In genomic region chr3:33090001-33090400, GRCm38 (mm10) we compare ENCODE assay signal across 11 mouse cellular contexts. TPM values are rescaled to one million over a fixed set of nuclear protein-coding genes. Genes with fewer than 3 reads are reported as not detected.
DNase-seq lines count a peak whose midpoint lies in the region; ATAC-seq lines count a peak whose summit lies in the region.
"Had no signal": no experiment of that assay in that cellular context is flagged by ENCODE, and none has a peak within 500 bp of the region (broad histone marks: within the 10 kb centered on the region; RNA-seq: fewer than 3 reads in every experiment).

No protein-coding gene starts in this region.

- H3K4me1 ChIP-seq in heart, embryonic 12.5 days (replicated peaks): no peaks in the 10 kb centered on the region
- H3K4me1 ChIP-seq in forebrain, embryonic 16.5 days (replicated peaks; ENCODE audit: control insufficient read depth, insufficient read depth, low read length): peaks cover 7% of the 10 kb centered on the region
- peaks cover 11% of the 10 kb centered on the region for H3K4me1 ChIP-seq in midbrain, embryonic 15.5 days

- H3K9me3 ChIP-seq in heart, embryonic 12.5 days (replicated peaks): no peaks in the 10 kb centered on the region
- no peaks in the 10 kb centered on the region for H3K9me3 ChIP-seq in forebrain, embryonic 16.5 days (ENCODE audit: control insufficient read depth, low read length)
- no peaks in the 10 kb centered on the region for H3K9me3 ChIP-seq in midbrain, embryonic 15.5 days

- H3K4me3 ChIP-seq in heart, embryonic 12.5 days: no peak overlapping the region
- H3K4me3 ChIP-seq in forebrain, embryonic 16.5 days (replicated peaks; ENCODE audit: low read length): peak overlapping the region; percentile 34
- H3K4me3 ChIP-seq in midbrain, embryonic 15.5 days: peak overlapping the region; percentile 12

- no peak for DNase-seq in heart, postnatal 25 days (ENCODE audit: low spot score)
- peak; percentile 39 for DNase-seq in ZHBTc4 (ENCODE audit: low read depth, low spot score)
- no peak for DNase-seq in testis, postnatal 14 days (ENCODE audit: low spot score)
- no peak for DNase-seq in urinary bladder, adult 2 months (ENCODE audit: low spot score)
- no peak for DNase-seq in thymus, postnatal 0 days (ENCODE audit: low spot score)
- DNase-seq: adrenal gland, adult 2 months had no signal

- no peak overlapping the region for H3K9ac ChIP-seq in heart, embryonic 12.5 days
- 0 out of 2 replicates have a peak overlapping the region, but pooled peaks have one; percentile 32 for H3K9ac ChIP-seq in forebrain, embryonic 16.5 days (replicated peaks; ENCODE audit: low read depth, low read length)
- no peak overlapping the region for H3K9ac ChIP-seq in midbrain, embryonic 15.5 days

- intact Hi-C loops in heart, postnatal 25 days (cut with DNase I): no loop called here

- peak overlapping the region; percentile 41 for H3K4me2 ChIP-seq in heart, embryonic 12.5 days
- peak overlapping the region; percentile 57 for H3K4me2 ChIP-seq in forebrain, embryonic 16.5 days (ENCODE audit: low read length)
- peak overlapping the region; percentile 44 for H3K4me2 ChIP-seq in midbrain, embryonic 15.5 days

- ATAC-seq in heart, embryonic 12.5 days (ENCODE audit: insufficient number of reproducible peaks, low FRiP score): no peak
- peak; percentile 92 for ATAC-seq in forebrain, embryonic 16.5 days
- peak; percentile 76 for ATAC-seq in midbrain, embryonic 15.5 days (replicated peaks)

- no peaks in the 10 kb centered on the region for H3K36me3 ChIP-seq in heart, embryonic 12.5 days
- no peaks in the 10 kb centered on the region for H3K36me3 ChIP-seq in forebrain, embryonic 16.5 days (ENCODE audit: control insufficient read depth, insufficient read depth)
- H3K36me3 ChIP-seq in midbrain, embryonic 15.5 days (replicated peaks): no peaks in the 10 kb centered on the region

- WGBS in heart, embryonic 12.5 days: 39% methylated on average over 9 of the region's 9 CpGs
- WGBS in forebrain, embryonic 16.5 days: 2% methylated on average over 9 of the region's 9 CpGs
- 12% methylated on average over 9 of the region's 9 CpGs for WGBS in midbrain, embryonic 15.5 days

- H3K27me3 ChIP-seq in heart, embryonic 12.5 days (replicated peaks): no peaks in the 10 kb centered on the region
- no peaks in the 10 kb centered on the region for H3K27me3 ChIP-seq in forebrain, embryonic 16.5 days (replicated peaks; ENCODE audit: control insufficient read depth, insufficient read depth, low read length)
- no peaks in the 10 kb centered on the region for H3K27me3 ChIP-seq in midbrain, embryonic 15.5 days (replicated peaks)

- no peak overlapping the region for H3K27ac ChIP-seq in heart, embryonic 12.5 days (ENCODE audit: poor library complexity, severe bottlenecking)
- no peak overlapping the region for H3K27ac ChIP-seq in forebrain, embryonic 16.5 days (ENCODE audit: low read length)
- no peak overlapping the region for H3K27ac ChIP-seq in midbrain, embryonic 15.5 days
- H3K27ac ChIP-seq: kidney, postnatal 0 days had no signal

RNA-seq across cellular contexts. Expression of gene Pex5l, which starts 53.0 kb away (rescaled TPM):
- polyA plus RNA-seq in heart, embryonic 12.5 days (2016; fragmentation: Nextera tagmentation; extraction: Ambion mirVana): 0.10 TPM in 1 of 2 replicates, not detected in the other
- under 1 TPM; 0.25 to 0.34 TPM for total RNA-seq in heart, postnatal 25 days (2021)
- polyA plus RNA-seq in forebrain, embryonic 16.5 days (2015; fragmentation: Nextera tagmentation; extraction: Ambion mirVana): 1.4 and 1.9 TPM in 2 replicates
- polyA plus RNA-seq in midbrain, embryonic 15.5 days (2015; fragmentation: Nextera tagmentation; extraction: Ambion mirVana): 1.8 and 2.4 TPM in 2 replicates
- polyA plus RNA-seq in urinary bladder, adult 2 months (2012; rRNA removed): 23.9 and 25.0 TPM in 2 replicates
- polyA plus RNA-seq in thymus, postnatal 0 days (2015; fragmentation: Nextera tagmentation; extraction: Ambion mirVana): 0.19 and 0.39 TPM in 2 replicates
- polyA plus RNA-seq: liver, embryonic 16.5 days had no signal
